Comparison of ENCODE assay signal across 16 mouse cellular contexts in the genomic region with DNA sequence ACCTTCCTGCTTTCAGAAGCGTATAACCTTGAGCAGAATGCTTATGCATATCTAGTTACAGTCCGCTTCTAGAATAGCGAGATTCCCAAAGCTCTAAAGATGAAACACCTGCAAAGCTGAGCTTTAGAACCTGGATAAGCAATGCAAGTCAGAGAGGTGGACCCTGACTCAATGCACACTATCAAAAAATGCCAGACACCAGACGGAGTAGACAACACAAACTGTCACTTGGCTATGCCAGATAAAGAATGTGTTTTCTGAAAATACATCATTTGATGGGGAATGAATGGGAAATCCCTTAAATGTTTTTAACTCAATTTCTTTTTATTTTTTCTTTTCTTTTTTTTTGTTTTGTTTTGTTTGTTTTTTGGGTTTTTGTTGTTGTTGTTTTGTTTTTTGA.
"Had no signal": no experiment of that assay in that cellular context is flagged by ENCODE, and none has a peak within 500 bp of the region (broad histone marks: within the 10 kb centered on the region; RNA-seq: fewer than 3 reads in every experiment).

No protein-coding gene starts in this region.

- H3K27ac ChIP-seq: kidney, postnatal 0 days; limb, embryonic 15.5 days; macrophage; midbrain, embryonic 13.5 days; neural tube, embryonic 15.5 days had no signal

- H3K4me2 ChIP-seq: limb, embryonic 15.5 days; lung, embryonic 14.5 days; midbrain, embryonic 13.5 days; neural tube, embryonic 15.5 days had no signal

- H3K4me3 ChIP-seq: limb, embryonic 15.5 days; midbrain, embryonic 13.5 days; myocyte; neural tube, embryonic 15.5 days had no signal

- H3K27me3 ChIP-seq: limb, embryonic 15.5 days; midbrain, embryonic 13.5 days; neural tube, embryonic 15.5 days had no signal

- H3K9me3 ChIP-seq: limb, embryonic 15.5 days; midbrain, embryonic 13.5 days; neural tube, embryonic 15.5 days had no signal

- H3K9ac ChIP-seq: limb, embryonic 15.5 days; lung, embryonic 14.5 days; midbrain, embryonic 13.5 days; neural tube, embryonic 15.5 days had no signal

- DNase-seq: kidney, adult 11 months; kidney, adult 9 months; kidney, postnatal 36 days; lung, embryonic 14.5 days; lung, postnatal 10 days; right cerebral cortex, adult 18-20 months; right cerebral cortex, postnatal 4 days; spleen, adult 18-20 months; thymus, adult 2 months; thymus, postnatal 25 days had no signal

- H3K4me1 ChIP-seq: limb, embryonic 15.5 days; midbrain, embryonic 13.5 days; neural tube, embryonic 15.5 days had no signal

- H3K36me3 ChIP-seq: limb, embryonic 15.5 days; midbrain, embryonic 13.5 days; neural tube, embryonic 15.5 days had no signal

- ATAC-seq: midbrain, embryonic 13.5 days had no signal
